Mouse (Mus musculus) myocyte (in vitro differentiated cells): ENCODE results near the gene Stac3.

Experiments used
- MYOD1 ChIP-seq, 3 experiments: IDR thresholded peaks; one replicate each; pipeline ENCODE4 v1.6.1; 2011; ENCODE audit warnings: control low read depth in 2 of 3, low read depth in 2 of 3, mild to moderate bottlenecking in 2 of 3, moderate library complexity in 1 of 3; ENCODE audit not compliant: insufficient read length in 2 of 3, control insufficient read depth in 1 of 3
- POLR2A ChIP-seq: IDR thresholded peaks from one replicate; pipeline ENCODE4 v1.6.1; 2011; ENCODE audit warnings: low read depth, mild to moderate bottlenecking, control low read depth, moderate library complexity; ENCODE audit not compliant: insufficient read length

- TF ChIP-seq MYOD1 (IDR thresholded peaks at IDR 0.05; ENCODE audit: control insufficient read depth in 1 of 3, insufficient read length in 2 of 3, low read depth in 2 of 3) (no peak), POLR2A (no peak)
These were observed 29.5 kb downstream of the Stac3 start for GRCm38 (mm10) chr10:127530945-127531344.
